Mouse (Mus musculus) heart, adult 2 months (tissue): Measurements from ENCODE around the gene Rassf5.

Experiments used
- CTCF ChIP-seq: fragments of 200-600 bp; IDR thresholded peaks from 2 replicates; pipeline ENCODE4 v1.8.1; 2022; ENCODE audit warnings: antibody characterized with exemption, mild to moderate bottlenecking, moderate library complexity
- EP300 ChIP-seq: fragments of 200-500 bp; IDR thresholded peaks from 2 replicates; pipeline ENCODE4 v1.6.1; 2011; ENCODE audit warnings: low read depth, low read length, control low read depth; ENCODE audit not compliant: insufficient read depth
- POLR2A ChIP-seq: fragments of 200-500 bp; IDR thresholded peaks from 2 replicates; pipeline ENCODE4 v1.6.1; 2011; ENCODE audit warnings: mild to moderate bottlenecking, low read depth, low read length, control low read depth; ENCODE audit not compliant: insufficient read depth

GRCm38 (mm10) chr1:131178083-131178482 lies 67.0 kb downstream of the Rassf5 start:
- TF ChIP-seq CTCF (no peak), POLR2A (no peak), EP300 (no peak)
